ENCODE assay signal across 13 mouse cellular contexts in genomic region chr13:32794619-32795018, GRCm38 (mm10). TPM values are rescaled to one million over a fixed set of nuclear protein-coding genes. Genes with fewer than 3 reads are reported as not detected.
DNase-seq lines count a peak whose midpoint lies in the region; ATAC-seq and TF ChIP-seq lines count a peak whose summit lies in the region.
"Had no signal": no experiment of that assay in that cellular context is flagged by ENCODE, and none has a peak within 500 bp of the region (broad histone marks: within the 10 kb centered on the region; RNA-seq: fewer than 3 reads in every experiment).

No protein-coding gene starts in this region.

- TF ChIP-seq CTCF in liver, adult 2 months (IDR thresholded peaks at IDR 0.05; ENCODE audit: low read depth, low read length), result no peak
- no peak for TF ChIP-seq CTCF in small intestine, adult 2 months (IDR thresholded peaks at IDR 0.05; ENCODE audit: extremely low read depth, insufficient read length, insufficient replicate concordance, low read depth, low read length)

- H3K9ac ChIP-seq in embryonic facial prominence, embryonic 14.5 days (ENCODE audit: low read depth, low read length), result no peak overlapping the region
- H3K9ac ChIP-seq in liver, adult 2 months (ENCODE audit: low read depth, low read length), result peak overlapping the region; percentile 48; the same call in 1 of the 2 replicates
- no peak overlapping the region for H3K9ac ChIP-seq in heart, embryonic 16.5 days (ENCODE audit: low read length)
- H3K9ac ChIP-seq: forebrain, postnatal 0 days had no signal

- 0 out of 2 replicates have a peak, but pooled peaks cover 3% of the 10 kb centered on the region for H3K4me1 ChIP-seq in embryonic facial prominence, embryonic 14.5 days (ENCODE audit: control insufficient read depth, insufficient read depth, low read length)
- no peaks in the 10 kb centered on the region for H3K4me1 ChIP-seq in embryonic facial prominence, embryonic 10.5 days
- peaks cover 10% of the 10 kb centered on the region for H3K4me1 ChIP-seq in liver, adult 2 months (ENCODE audit: control insufficient read depth, insufficient read depth, low read length)
- no peaks in the 10 kb centered on the region for H3K4me1 ChIP-seq in heart, embryonic 16.5 days (ENCODE audit: control insufficient read depth, insufficient read depth, low read length)
- H3K4me1 ChIP-seq in small intestine, adult 2 months (ENCODE audit: control insufficient read depth, insufficient read depth, insufficient read length, low read length), result peaks cover 11% of the 10 kb centered on the region; the same call in 1 of the 2 replicates

- H3K4me3 ChIP-seq in embryonic facial prominence, embryonic 14.5 days (ENCODE audit: low read depth, low read length), result no peak overlapping the region
- no peak overlapping the region for H3K4me3 ChIP-seq in embryonic facial prominence, embryonic 10.5 days
- no peak overlapping the region for H3K4me3 ChIP-seq in liver, adult 2 months (ENCODE audit: insufficient read depth, low read depth, low read length)
- H3K4me3 ChIP-seq in heart, embryonic 16.5 days (ENCODE audit: low read length), result no peak overlapping the region
- H3K4me3 ChIP-seq in small intestine, adult 2 months (ENCODE audit: low read depth, low read length), result no peak overlapping the region
- H3K4me3 ChIP-seq: myocyte had no signal

- ATAC-seq in embryonic facial prominence, embryonic 14.5 days (ENCODE audit: low read depth), result 0 out of 2 replicates have a peak, but pooled peaks have one; percentile 47
- ATAC-seq in heart, embryonic 16.5 days (replicated peaks; ENCODE audit: extremely low read depth, insufficient read depth, low FRiP score), result peak; percentile 81
- no peak for ATAC-seq in CD4-positive, CD25-positive, alpha-beta regulatory T cell, adult 4 months
- ATAC-seq: activated CD4-positive, CD25-positive, alpha-beta regulatory T cell, adult 4 months; forebrain, postnatal 0 days; lung, postnatal 0 days had no signal

- H3K4me2 ChIP-seq in embryonic facial prominence, embryonic 14.5 days (ENCODE audit: low read depth, low read length), result no peak overlapping the region
- H3K4me2 ChIP-seq in heart, embryonic 16.5 days (ENCODE audit: low read depth, low read length), result no peak overlapping the region

- WGBS in embryonic facial prominence, embryonic 14.5 days, result 40% methylated on average over 2 of the region's 2 CpGs
- 69% methylated on average over 2 of the region's 2 CpGs for WGBS in embryonic facial prominence, embryonic 10.5 days
- 23% methylated on average over 2 of the region's 2 CpGs for WGBS in liver, adult 2 months
- 19% methylated on average over 2 of the region's 2 CpGs for WGBS in heart, embryonic 16.5 days
- WGBS in small intestine, adult 2 months, result 14% methylated on average over 2 of the region's 2 CpGs

- H3K27ac ChIP-seq in embryonic facial prominence, embryonic 14.5 days (replicated peaks; ENCODE audit: low read depth, low read length), result no peak overlapping the region
- no peak overlapping the region for H3K27ac ChIP-seq in embryonic facial prominence, embryonic 10.5 days (replicated peaks)
- H3K27ac ChIP-seq in liver, adult 2 months (replicated peaks; ENCODE audit: insufficient read depth, low read depth, low read length), result peak overlapping the region; percentile 99
- H3K27ac ChIP-seq in heart, embryonic 16.5 days (ENCODE audit: low read length), result 0 out of 2 replicates have a peak overlapping the region, but pooled peaks have one; percentile 15
- peak overlapping the region; percentile 95 for H3K27ac ChIP-seq in small intestine, adult 2 months (ENCODE audit: insufficient read depth, low read depth, low read length)

- H3K36me3 ChIP-seq in embryonic facial prominence, embryonic 14.5 days (ENCODE audit: control insufficient read depth, insufficient read depth, low read length), result no peaks in the 10 kb centered on the region
- no peaks in the 10 kb centered on the region for H3K36me3 ChIP-seq in embryonic facial prominence, embryonic 10.5 days (replicated peaks)
- H3K36me3 ChIP-seq in liver, adult 2 months (ENCODE audit: control insufficient read depth, insufficient read depth, low read length), result no peaks in the 10 kb centered on the region
- H3K36me3 ChIP-seq in heart, embryonic 16.5 days (ENCODE audit: control insufficient read depth, insufficient read depth), result no peaks in the 10 kb centered on the region
- no peaks in the 10 kb centered on the region for H3K36me3 ChIP-seq in small intestine, adult 2 months (ENCODE audit: control insufficient read depth, insufficient read depth, low read length)

- no peaks in the 10 kb centered on the region for H3K9me3 ChIP-seq in embryonic facial prominence, embryonic 14.5 days (ENCODE audit: control insufficient read depth, low read length)
- no peaks in the 10 kb centered on the region for H3K9me3 ChIP-seq in embryonic facial prominence, embryonic 10.5 days
- no peaks in the 10 kb centered on the region for H3K9me3 ChIP-seq in heart, embryonic 16.5 days (replicated peaks; ENCODE audit: control insufficient read depth, low read length)

- no peak for TF ChIP-seq POLR2A in liver, adult 2 months (IDR thresholded peaks at IDR 0.05; ENCODE audit: extremely low read depth, insufficient read depth, low read length)
- no peak for TF ChIP-seq POLR2A in small intestine, adult 2 months (IDR thresholded peaks at IDR 0.05; ENCODE audit: low read depth, low read length)

- H3K27me3 ChIP-seq in embryonic facial prominence, embryonic 14.5 days (replicated peaks; ENCODE audit: control insufficient read depth, insufficient read depth, low read length), result no peaks in the 10 kb centered on the region
- H3K27me3 ChIP-seq in embryonic facial prominence, embryonic 10.5 days (replicated peaks; ENCODE audit: low read depth, poor library complexity, severe bottlenecking), result no peaks in the 10 kb centered on the region
- H3K27me3 ChIP-seq in liver, adult 2 months (ENCODE audit: control insufficient read depth, insufficient read depth, low read length), result no peaks in the 10 kb centered on the region
- H3K27me3 ChIP-seq in heart, embryonic 16.5 days (ENCODE audit: control insufficient read depth, insufficient read depth, low read length), result no peaks in the 10 kb centered on the region
- no peaks in the 10 kb centered on the region for H3K27me3 ChIP-seq in small intestine, adult 2 months (ENCODE audit: control insufficient read depth, insufficient read depth, low read length)

- H3K79me2 ChIP-seq in liver, adult 2 months (ENCODE audit: control insufficient read depth, insufficient read depth, low read length), result no peaks in the 10 kb centered on the region

- DNase-seq in embryonic facial prominence, embryonic 14.5 days (ENCODE audit: low spot score), result peak; percentile 47
- no peak for DNase-seq in embryonic facial prominence, embryonic 10.5 days (ENCODE audit: low spot score)
- DNase-seq in liver, adult 2 months (ENCODE audit: extremely low read depth, low read depth, low spot score), result peak; percentile 97
- DNase-seq in liver, result no peak
- no peak for DNase-seq in spleen, postnatal 4 days (ENCODE audit: low spot score in 2 of 2)
- DNase-seq: forebrain, postnatal 0 days had no signal

RNA-seq across cellular contexts. Expression of gene Wrnip1, which starts 7.2 kb away (rescaled TPM):
- 27.8 and 27.9 TPM in 2 replicates for polyA plus RNA-seq in embryonic facial prominence, embryonic 14.5 days (2014; fragmentation: Nextera tagmentation; extraction: Ambion mirVana)
- polyA plus RNA-seq in embryonic facial prominence, embryonic 10.5 days (2016; fragmentation: Nextera tagmentation; extraction: Ambion mirVana), result 14.0 and 15.6 TPM in 2 replicates
- total RNA-seq in liver, adult 2 months (2014; rRNA removed), result 33.9 and 43.8 TPM in 2 replicates
- polyA plus RNA-seq in liver, adult 2 months (2012; rRNA removed), result 38.7 and 49.8 TPM in 2 replicates
- polyA plus RNA-seq in heart, embryonic 16.5 days (2015; fragmentation: Nextera tagmentation; extraction: Ambion mirVana), result 19.7 and 24.8 TPM in 2 replicates
- polyA plus RNA-seq in small intestine, adult 2 months (2012; rRNA removed), result 27.9 and 41.3 TPM in 2 replicates
- 10 to 100 TPM in 1 of 2 experiments, 1 to 10 TPM in 1; 6.7 to 12.1 TPM for polyA plus RNA-seq in CD4-positive, CD25-positive, alpha-beta regulatory T cell, adult 4 months (2017; shearing (Covaris generic))

RNA-seq across cellular contexts. Expression of gene D930007J09Rik, which starts 8.0 kb away (rescaled TPM):
- polyA plus RNA-seq in embryonic facial prominence, embryonic 14.5 days (2014; fragmentation: Nextera tagmentation; extraction: Ambion mirVana), result not detected in 2 replicates
- not detected in 2 replicates for polyA plus RNA-seq in embryonic facial prominence, embryonic 10.5 days (2016; fragmentation: Nextera tagmentation; extraction: Ambion mirVana)
- total RNA-seq in liver, adult 2 months (2014; rRNA removed), result not detected in 2 replicates
- 0.60 TPM in 1 of 2 replicates, not detected in the other for polyA plus RNA-seq in liver, adult 2 months (2012; rRNA removed)
- not detected in 2 replicates for polyA plus RNA-seq in heart, embryonic 16.5 days (2015; fragmentation: Nextera tagmentation; extraction: Ambion mirVana)
- not detected in 2 replicates for polyA plus RNA-seq in small intestine, adult 2 months (2012; rRNA removed)
- not detected for polyA plus RNA-seq in CD4-positive, CD25-positive, alpha-beta regulatory T cell, adult 4 months (2017; shearing (Covaris generic))
- total RNA-seq: forebrain, postnatal 0 days had no signal
- polyA plus RNA-seq: activated CD4-positive, CD25-positive, alpha-beta regulatory T cell, adult 4 months; forebrain, postnatal 0 days; intestine, embryonic 14.5 days; lung, postnatal 0 days; myocyte had no signal

RNA-seq across cellular contexts. Expression of gene Mylk4, which starts 10.9 kb away (rescaled TPM):
- polyA plus RNA-seq in embryonic facial prominence, embryonic 14.5 days (2014; fragmentation: Nextera tagmentation; extraction: Ambion mirVana), result 14.4 and 22.8 TPM in 2 replicates
- 0.02 TPM in 1 of 2 replicates, not detected in the other for polyA plus RNA-seq in embryonic facial prominence, embryonic 10.5 days (2016; fragmentation: Nextera tagmentation; extraction: Ambion mirVana)
- 0.37 TPM in 1 of 2 replicates, not detected in the other for total RNA-seq in liver, adult 2 months (2014; rRNA removed)
- polyA plus RNA-seq in liver, adult 2 months (2012; rRNA removed), result not detected in 2 replicates
- 1.3 and 1.7 TPM in 2 replicates for polyA plus RNA-seq in heart, embryonic 16.5 days (2015; fragmentation: Nextera tagmentation; extraction: Ambion mirVana)
- not detected in 2 replicates for polyA plus RNA-seq in small intestine, adult 2 months (2012; rRNA removed)
- polyA plus RNA-seq in CD4-positive, CD25-positive, alpha-beta regulatory T cell, adult 4 months (2017; shearing (Covaris generic)), result not detected
- polyA plus RNA-seq: activated CD4-positive, CD25-positive, alpha-beta regulatory T cell, adult 4 months; intestine, embryonic 14.5 days; lung, postnatal 0 days had no signal

RNA-seq across cellular contexts. Expression of gene Serpinb1a, which starts 56.4 kb away (rescaled TPM):
- 24.2 and 34.9 TPM in 2 replicates for polyA plus RNA-seq in embryonic facial prominence, embryonic 14.5 days (2014; fragmentation: Nextera tagmentation; extraction: Ambion mirVana)
- polyA plus RNA-seq in embryonic facial prominence, embryonic 10.5 days (2016; fragmentation: Nextera tagmentation; extraction: Ambion mirVana), result 0.67 and 1.2 TPM in 2 replicates
- total RNA-seq in liver, adult 2 months (2014; rRNA removed), result 6.7 and 11.2 TPM in 2 replicates
- 4.7 and 5.1 TPM in 2 replicates for polyA plus RNA-seq in liver, adult 2 months (2012; rRNA removed)
- 10.4 and 14.7 TPM in 2 replicates for polyA plus RNA-seq in heart, embryonic 16.5 days (2015; fragmentation: Nextera tagmentation; extraction: Ambion mirVana)
- 36.8 and 110 TPM in 2 replicates for polyA plus RNA-seq in small intestine, adult 2 months (2012; rRNA removed)
- 10 to 100 TPM; 12.7 to 13.2 TPM for polyA plus RNA-seq in CD4-positive, CD25-positive, alpha-beta regulatory T cell, adult 4 months (2017; shearing (Covaris generic))

Comparison
In these comparisons a context has a peak if more than half of its experiments do, and no peak if none do; other contexts are left out.
1. DNase-seq: peak in embryonic facial prominence, embryonic 14.5 days (single experiment) and liver, adult 2 months (single experiment); none in embryonic facial prominence, embryonic 10.5 days (single experiment), liver (single experiment) and spleen, postnatal 4 days (0 of 2).
2. H3K27ac ChIP-seq: peak in liver, adult 2 months (single experiment), heart, embryonic 16.5 days (single experiment) and small intestine, adult 2 months (single experiment); none in embryonic facial prominence, embryonic 14.5 days (single experiment) and embryonic facial prominence, embryonic 10.5 days (single experiment).